Mouse (Mus musculus) testis, adult 2 months (tissue): ENCODE measurements around the gene Gm11639. TPM values are rescaled to one million over a fixed set of nuclear protein-coding genes. Genes with fewer than 3 reads are reported as not detected.

Experiments used
- H3K27ac ChIP-seq: fragments of 200-500 bp; 2 replicates; pipeline ENCODE4 v1.5.1; 2012; ENCODE audit warnings: low read depth, low read length; ENCODE audit not compliant: control insufficient read depth, insufficient read depth
- H3K27me3 ChIP-seq: fragments of 200-500 bp; 2 replicates; pipeline ENCODE4 v1.6.1; 2012; ENCODE audit warnings: mild to moderate bottlenecking, low read length, moderate library complexity; ENCODE audit not compliant: control insufficient read depth, insufficient read depth
- H3K36me3 ChIP-seq: fragments of 200-500 bp; 2 replicates; pipeline ENCODE4 v1.6.1; 2012; ENCODE audit warnings: mild to moderate bottlenecking, low read length; ENCODE audit not compliant: control insufficient read depth, insufficient read depth
- H3K4me1 ChIP-seq: fragments of 200-500 bp; 2 replicates; pipeline ENCODE4 v1.6.1; 2012; ENCODE audit warnings: low read length; ENCODE audit not compliant: control insufficient read depth, insufficient read depth
- H3K4me3 ChIP-seq: fragments of 200-500 bp; 2 replicates; pipeline ENCODE4 v1.5.1; 2012; ENCODE audit warnings: low read depth, mild to moderate bottlenecking, low read length, moderate library complexity, mixed read lengths; ENCODE audit not compliant: control insufficient read depth
- CTCF ChIP-seq: fragments of 200-500 bp; IDR thresholded peaks from 2 replicates; pipeline ENCODE4 v1.5.1; 2012; ENCODE audit warnings: low read depth, mild to moderate bottlenecking, inconsistent platforms, low read length, moderate library complexity; ENCODE audit not compliant: control insufficient read depth, insufficient read depth, insufficient replicate concordance
- POLR2A ChIP-seq: fragments of 200-500 bp; IDR thresholded peaks from 2 replicates; pipeline ENCODE4 v1.6.1; 2012; ENCODE audit warnings: low read depth, mild to moderate bottlenecking, inconsistent platforms, low read length, moderate library complexity; ENCODE audit not compliant: control insufficient read depth
- polyA plus RNA-seq: library from polyadenylated mRNA; depleted of rRNA; stranded (reverse); fragments of >200 nt; gene quantifications from 2 replicates; pipeline ENCODE4 v1.2.3, GENCODE M21; 2012

Gm11639 gene
- polyA plus RNA-seq, 1 experiment = 1.5 TPM

- Histone ChIP-seq H3K4me3 (no peak overlapping the region), H3K36me3 (no peaks in the 10 kb centered on the region), H3K27ac (no peak overlapping the region), H3K4me1 (no peaks in the 10 kb centered on the region), H3K27me3 (no peaks in the 10 kb centered on the region)
- TF ChIP-seq POLR2A (no peak), CTCF (no peak)
These were observed 335.6 kb downstream of the Gm11639 start for GRCm38 (mm10) chr11:105021071-105021470.

- Histone ChIP-seq H3K36me3 (no peaks in the 10 kb centered on the region), H3K4me1 (no peaks in the 10 kb centered on the region), H3K27ac (no peak overlapping the region), H3K27me3 (no peaks in the 10 kb centered on the region), H3K4me3 (no peak overlapping the region)
- TF ChIP-seq CTCF (no peak), POLR2A (no peak)
These were observed 343.3 kb downstream of the Gm11639 start for GRCm38 (mm10) chr11:105028744-105029348.

- Histone ChIP-seq H3K4me3 (no peak overlapping the region), H3K4me1 (no peaks in the 10 kb centered on the region), H3K27me3 (no peaks in the 10 kb centered on the region), H3K36me3 (no peaks in the 10 kb centered on the region), H3K27ac (no peak overlapping the region)
- no peak for TF ChIP-seq POLR2A
- TF ChIP-seq CTCF = no peak
These were observed 344.0 kb downstream of the Gm11639 start for GRCm38 (mm10) chr11:105029525-105029924.

- TF ChIP-seq POLR2A (no peak), CTCF (no peak)
- no peak overlapping the region for H3K4me3 ChIP-seq
These were observed 344.7 kb downstream of the Gm11639 start for GRCm38 (mm10) chr11:105030229-105030628.

GRCm38 (mm10) chr11:105031103-105031502, 345.6 kb downstream of the Gm11639 start:
- H3K27me3 ChIP-seq = no peaks in the 10 kb centered on the region
- H3K4me3 ChIP-seq = no peak overlapping the region
- TF ChIP-seq CTCF (no peak), POLR2A (no peak)

More at GRCm38 (mm10) chr11:105030229-105030628, 344.7 kb downstream of the Gm11639 start:
- Histone ChIP-seq H3K27me3 (no peaks in the 10 kb centered on the region), H3K27ac (no peak overlapping the region), H3K4me1 (no peaks in the 10 kb centered on the region), H3K36me3 (no peaks in the 10 kb centered on the region)

GRCm38 (mm10) chr11:105035081-105035480, 349.6 kb downstream of the Gm11639 start:
- no peak overlapping the region for H3K4me3 ChIP-seq
- no peak for TF ChIP-seq POLR2A
- TF ChIP-seq CTCF = no peak
- no peaks in the 10 kb centered on the region for H3K27me3 ChIP-seq
- H3K4me1 ChIP-seq = no peaks in the 10 kb centered on the region
- H3K36me3 ChIP-seq = no peaks in the 10 kb centered on the region
- H3K27ac ChIP-seq = no peak overlapping the region

More at GRCm38 (mm10) chr11:105031103-105031502, 345.6 kb downstream of the Gm11639 start:
- H3K27ac ChIP-seq = no peak overlapping the region
- no peaks in the 10 kb centered on the region for H3K4me1 ChIP-seq
- no peaks in the 10 kb centered on the region for H3K36me3 ChIP-seq

- no peak within 1 kb of the TSS for H3K4me3 ChIP-seq
- TF ChIP-seq CTCF (no peak), POLR2A (no peak)
- H3K27me3 ChIP-seq = no peaks in the 10 kb centered on the region
- H3K36me3 ChIP-seq = no peaks in the 10 kb centered on the region
- H3K27ac ChIP-seq = no peak within 1 kb of the TSS
- H3K4me1 ChIP-seq = no peaks in the 10 kb centered on the region
These were observed 377.8 kb downstream of the Gm11639 start, which contains the start of gene Efcab3 for GRCm38 (mm10) chr11:105063292-105063691. Gene Efcab3, plus strand, starts transcription at chr11:105063592.
